Mouse (Mus musculus) heart, embryonic 13.5 days (tissue): ENCODE results near the gene Pyroxd1. TPM values are rescaled to one million over a fixed set of nuclear protein-coding genes. Genes with fewer than 3 reads are reported as not detected.
"Not testable (repeated sequence)": the region's sequence is repeated elsewhere in the genome, so short reads cannot be mapped to it uniquely, and the experiment has no call there.

ENCODE experiments used
- ATAC-seq: fragments of 200-750 bp; cut with Nextera tagmentation; 2 replicates; pipeline ENCODE4 v1.8.0; 2017; ENCODE audit warnings: moderate TSS enrichment; ENCODE audit not compliant: insufficient number of reproducible peaks, low FRiP score, low TSS enrichment; ENCODE audit errors: extremely low read depth
- H3K27ac ChIP-seq: fragments of 300-500 bp; sonication (generic); replicated peaks from 2 replicates; pipeline ENCODE4 v1.5.1; 2015; ENCODE audit warnings: moderate library complexity, mild to moderate bottlenecking, inconsistent platforms
- H3K27me3 ChIP-seq: fragments of 300-500 bp; sonication (generic); replicated peaks from 2 replicates; pipeline ENCODE4 v1.6.1; 2015; ENCODE audit warnings: mild to moderate bottlenecking, inconsistent platforms
- H3K36me3 ChIP-seq: fragments of 300-500 bp; sonication (generic); 2 replicates; pipeline ENCODE4 v1.6.1; 2015; ENCODE audit warnings: mild to moderate bottlenecking, inconsistent platforms
- H3K4me1 ChIP-seq: fragments of 300-500 bp; sonication (generic); 2 replicates; pipeline ENCODE4 v1.6.1; 2015; ENCODE audit warnings: inconsistent platforms
- H3K4me2 ChIP-seq: fragments of 300-500 bp; sonication (generic); 2 replicates; pipeline ENCODE4 v1.6.1; 2015; ENCODE audit warnings: inconsistent platforms, mild to moderate bottlenecking, moderate library complexity
- H3K4me3 ChIP-seq: fragments of 300-500 bp; sonication (generic); 2 replicates; pipeline ENCODE4 v1.5.1; 2015; ENCODE audit warnings: moderate library complexity, mild to moderate bottlenecking, inconsistent platforms
- H3K9ac ChIP-seq: fragments of 300-500 bp; sonication (generic); 2 replicates; pipeline ENCODE4 v1.6.1; 2015; ENCODE audit warnings: inconsistent platforms, mild to moderate bottlenecking, moderate library complexity
- H3K9me3 ChIP-seq: fragments of 300-500 bp; sonication (generic); 2 replicates; pipeline ENCODE4 v1.6.1; 2016; ENCODE audit warnings: inconsistent platforms
- WGBS: fragments of 180-500 bp; shearing (Covaris S2); methylation state at CpG from one replicate; pipeline ENCODE4 v1.1.7; 2015; ENCODE audit warnings: mixed read lengths; 5-methylcytosine and 5-hydroxymethylcytosine counted together
- polyA plus RNA-seq: library from polyadenylated mRNA; unstranded; fragments of >200 nt; fragmentation: Nextera tagmentation; extraction: Ambion mirVana; gene quantifications from 2 replicates; pipeline ENCODE4 v1.2.1, GENCODE M21; 2015

Gene Pyroxd1
- polyA plus RNA-seq, 1 experiment from 2014 or later = 12.0 TPM

- no peaks in the 10 kb centered on the region for H3K27me3 ChIP-seq
- peak overlapping the region; percentile 73 for H3K4me3 ChIP-seq
- no peak for ATAC-seq
- H3K4me2 ChIP-seq = peak overlapping the region; percentile 74
- H3K27ac ChIP-seq = peak overlapping the region; percentile 77; the same call in 1 of the 2 replicates
- H3K9ac ChIP-seq = peak overlapping the region; percentile 80
- peaks cover 33% of the 10 kb centered on the region for H3K36me3 ChIP-seq
- H3K9me3 ChIP-seq = no peaks in the 10 kb centered on the region
- H3K4me1 ChIP-seq = peaks cover 10% of the 10 kb centered on the region
- 47% methylated on average over 12 of the region's 12 CpGs for WGBS
Measured at GRCm38 (mm10) chr6:142346181-142347110, 992 bp downstream of the Pyroxd1 start.

- Histone ChIP-seq H3K4me1 (peaks cover 10% of the 10 kb centered on the region), H3K9me3 (no peaks in the 10 kb centered on the region), H3K27ac (no peak overlapping the region), H3K4me2 (no peak overlapping the region), H3K4me3 (no peak overlapping the region), H3K9ac (no peak overlapping the region), H3K36me3 (peaks cover 46% of the 10 kb centered on the region), H3K27me3 (no peaks in the 10 kb centered on the region)
- no peak for ATAC-seq
- 63% methylated on average over 11 of the region's 11 CpGs for WGBS
Measured at GRCm38 (mm10) chr6:142347431-142348385, 2.3 kb downstream of the Pyroxd1 start.

GRCm38 (mm10) chr6:142352099-142352498 is 6.6 kb downstream of the Pyroxd1 start:
- H3K36me3 ChIP-seq = peaks cover 86% of the 10 kb centered on the region
- WGBS = 82% methylated on average over 3 of the region's 3 CpGs
- H3K9ac ChIP-seq = not testable (repeated sequence)

GRCm38 (mm10) chr6:142357106-142357505 is 11.7 kb downstream of the Pyroxd1 start:
- no peak overlapping the region for H3K4me3 ChIP-seq
- no peaks in the 10 kb centered on the region for H3K27me3 ChIP-seq
- H3K4me2 ChIP-seq = no peak overlapping the region
- H3K27ac ChIP-seq = no peak overlapping the region
- ATAC-seq = no peak
- H3K36me3 ChIP-seq = peaks cover 96% of the 10 kb centered on the region
- H3K9ac ChIP-seq = no peak overlapping the region
- WGBS = 58% methylated on average over 7 of the region's 7 CpGs
- no peaks in the 10 kb centered on the region for H3K9me3 ChIP-seq
- no peaks in the 10 kb centered on the region for H3K4me1 ChIP-seq

More at GRCm38 (mm10) chr6:142352099-142352498, 6.6 kb downstream of the Pyroxd1 start:
- H3K27ac ChIP-seq, ATAC-seq, H3K27me3 ChIP-seq, H3K9me3 ChIP-seq, H3K4me1 ChIP-seq, H3K4me3 ChIP-seq, H3K4me2 ChIP-seq: not testable (repeated sequence)

GRCm38 (mm10) chr6:142362036-142362435 is 16.6 kb downstream of the Pyroxd1 start:
- Histone ChIP-seq H3K27ac (no peak overlapping the region), H3K4me3 (no peak overlapping the region), H3K36me3 (peaks cover 95% of the 10 kb centered on the region), H3K9me3 (no peaks in the 10 kb centered on the region), H3K4me2 (no peak overlapping the region), H3K4me1 (no peaks in the 10 kb centered on the region), H3K9ac (no peak overlapping the region), H3K27me3 (no peaks in the 10 kb centered on the region)
- 87% methylated on average over 6 of the region's 6 CpGs for WGBS
- no peak for ATAC-seq

- Histone ChIP-seq H3K27me3 (no peaks in the 10 kb centered on the region), H3K27ac (no peak overlapping the region), H3K4me1 (no peaks in the 10 kb centered on the region), H3K9me3 (no peaks in the 10 kb centered on the region), H3K4me3 (no peak overlapping the region), H3K9ac (no peak overlapping the region), H3K4me2 (no peak overlapping the region), H3K36me3 (peaks cover 95% of the 10 kb centered on the region)
- 70% methylated on average over 9 of the region's 9 CpGs for WGBS
- no peak for ATAC-seq
Measured at GRCm38 (mm10) chr6:142363019-142363576, 17.6 kb downstream of the Pyroxd1 start.

- Histone ChIP-seq H3K4me3 (no peak overlapping the region), H3K9ac (no peak overlapping the region), H3K27ac (no peak overlapping the region), H3K4me1 (no peaks in the 10 kb centered on the region), H3K36me3 (peaks cover 88% of the 10 kb centered on the region), H3K27me3 (no peaks in the 10 kb centered on the region), H3K9me3 (no peaks in the 10 kb centered on the region), H3K4me2 (no peak overlapping the region)
- 70% methylated on average over 8 of the region's 8 CpGs for WGBS
- no peak for ATAC-seq
Measured at GRCm38 (mm10) chr6:142365742-142366472, 20.5 kb downstream of the Pyroxd1 start.

- peaks cover 85% of the 10 kb centered on the region for H3K36me3 ChIP-seq
- 83% methylated on average over 10 of the region's 10 CpGs for WGBS
- H3K27me3 ChIP-seq = no peaks in the 10 kb centered on the region
- H3K27ac ChIP-seq = no peak overlapping the region
- no peaks in the 10 kb centered on the region for H3K4me1 ChIP-seq
- no peaks in the 10 kb centered on the region for H3K9me3 ChIP-seq
- no peak overlapping the region for H3K9ac ChIP-seq
- no peak overlapping the region for H3K4me3 ChIP-seq
- ATAC-seq = no peak
- no peak overlapping the region for H3K4me2 ChIP-seq
Measured at GRCm38 (mm10) chr6:142366473-142367018, 21.1 kb downstream of the Pyroxd1 start.

- ATAC-seq = no peak
- Histone ChIP-seq H3K9me3 (no peaks in the 10 kb centered on the region), H3K9ac (no peak overlapping the region), H3K36me3 (peaks cover 86% of the 10 kb centered on the region), H3K27me3 (no peaks in the 10 kb centered on the region), H3K4me1 (no peaks in the 10 kb centered on the region), H3K27ac (no peak overlapping the region), H3K4me2 (no peak overlapping the region), H3K4me3 (no peak overlapping the region)
- WGBS = 83% methylated on average over 3 of the region's 3 CpGs
Measured at GRCm38 (mm10) chr6:142367565-142367964, 22.1 kb downstream of the Pyroxd1 start.

GRCm38 (mm10) chr6:142369568-142369967 is 24.1 kb downstream of the Pyroxd1 start:
- no peaks in the 10 kb centered on the region for H3K4me1 ChIP-seq
- no peaks in the 10 kb centered on the region for H3K9me3 ChIP-seq
- no peak for ATAC-seq
- H3K27ac ChIP-seq = no peak overlapping the region
- WGBS = 83% methylated on average over 3 of the region's 3 CpGs
- no peak overlapping the region for H3K9ac ChIP-seq
- H3K36me3 ChIP-seq = peaks cover 85% of the 10 kb centered on the region
- H3K4me2 ChIP-seq = no peak overlapping the region
- no peak overlapping the region for H3K4me3 ChIP-seq
- H3K27me3 ChIP-seq = no peaks in the 10 kb centered on the region
